Mouse (Mus musculus): ENCODE measurements around the gene Gtpbp3.

DNA sequence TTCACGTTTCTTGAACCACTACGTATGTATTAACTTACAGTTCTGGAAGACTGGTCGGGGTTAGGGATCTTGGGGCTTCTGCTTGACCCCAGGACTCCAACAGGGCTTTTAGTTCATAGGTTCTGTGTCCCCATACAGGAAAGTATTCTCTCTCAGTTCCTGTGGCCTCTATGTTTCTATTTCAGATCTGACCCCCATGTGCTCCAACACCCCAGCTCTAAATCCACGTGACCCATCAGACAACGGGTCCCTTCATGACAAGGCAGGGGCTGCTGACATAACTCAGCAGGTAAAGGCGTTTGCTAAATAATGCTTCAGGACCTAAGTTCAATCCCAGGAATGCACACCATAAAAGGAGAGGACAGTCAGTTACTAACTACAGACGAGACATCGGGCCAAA is 22.2 kb upstream of the Gtpbp3 start:
- TF ChIP-seq CTCF (IDR thresholded peaks at IDR 0.05; ENCODE audit: borderline replicate concordance, insufficient read depth, low read length) (no peak), POLR2A (IDR thresholded peaks at IDR 0.05; ENCODE audit: low read depth, low read length) (no peak)
